Mouse (Mus musculus) intestine, postnatal 0 days (tissue): Measurements from ENCODE around the gene Llgl2. TPM values are rescaled to one million over a fixed set of nuclear protein-coding genes. Genes with fewer than 3 reads are reported as not detected.

Experiments
- ATAC-seq: fragments of 200-750 bp; cut with Nextera tagmentation; 2 replicates; pipeline ENCODE4 v1.8.0; 2017; ENCODE audit warnings: mild to moderate bottlenecking, moderate TSS enrichment, moderate library complexity
- H3K27ac ChIP-seq: fragments of 300-500 bp; sonication (generic); 2 replicates; pipeline ENCODE4 v1.5.1; 2014; ENCODE audit warnings: mild to moderate bottlenecking, low read depth, low read length, moderate library complexity
- H3K27me3 ChIP-seq: fragments of 300-500 bp; sonication (generic); replicated peaks from 2 replicates; pipeline ENCODE4 v1.6.1; 2014; ENCODE audit warnings: low read length, mixed read lengths; ENCODE audit not compliant: control insufficient read depth, insufficient read depth
- H3K36me3 ChIP-seq: fragments of 300-500 bp; sonication (generic); 2 replicates; pipeline ENCODE4 v1.6.1; 2014; ENCODE audit warnings: mild to moderate bottlenecking, moderate library complexity; ENCODE audit not compliant: control insufficient read depth, insufficient read depth
- H3K4me1 ChIP-seq: fragments of 300-500 bp; sonication (generic); replicated peaks from 2 replicates; pipeline ENCODE4 v1.6.1; 2014; ENCODE audit warnings: antibody characterized with exemption, low read length, mixed read lengths; ENCODE audit not compliant: control insufficient read depth, insufficient read depth
- H3K4me2 ChIP-seq: fragments of 300-500 bp; sonication (generic); replicated peaks from 2 replicates; pipeline ENCODE4 v1.6.1; 2014; ENCODE audit warnings: low read depth, mild to moderate bottlenecking, moderate library complexity
- H3K4me3 ChIP-seq: fragments of 300-500 bp; sonication (generic); 2 replicates; pipeline ENCODE4 v1.5.1; 2014; ENCODE audit warnings: low read depth, low read length
- H3K9ac ChIP-seq: fragments of 300-500 bp; sonication (generic); 2 replicates; pipeline ENCODE4 v1.6.1; 2014; ENCODE audit warnings: mild to moderate bottlenecking, low read depth, low read length
- H3K9me3 ChIP-seq: fragments of 300-500 bp; sonication (generic); 2 replicates; pipeline ENCODE4 v1.6.1; 2016; ENCODE audit warnings: mixed run types; ENCODE audit not compliant: control insufficient read depth
- CTCF ChIP-seq: sonication (generic); IDR thresholded peaks from 2 replicates; pipeline ENCODE4 v1.5.1; 2016; ENCODE audit warnings: low read depth, mild to moderate bottlenecking, control low read depth, antibody characterized with exemption, moderate library complexity
- WGBS: fragments of 180-500 bp; shearing (Covaris S2); extraction: QIAGEN DNeasy Blood & Tissue Kit; methylation state at CpG from one replicate; pipeline ENCODE4 v1.1.7; 2014; 5-methylcytosine and 5-hydroxymethylcytosine counted together
- polyA plus RNA-seq: library from polyadenylated mRNA; unstranded; fragments of >200 nt; fragmentation: Nextera tagmentation; extraction: Ambion mirVana; gene quantifications from 2 replicates; pipeline ENCODE4 v1.2.1, GENCODE M21; 2015

Gene Llgl2
- polyA plus RNA-seq, 1 experiment from 2014 or later: 61.8 TPM

DNA sequence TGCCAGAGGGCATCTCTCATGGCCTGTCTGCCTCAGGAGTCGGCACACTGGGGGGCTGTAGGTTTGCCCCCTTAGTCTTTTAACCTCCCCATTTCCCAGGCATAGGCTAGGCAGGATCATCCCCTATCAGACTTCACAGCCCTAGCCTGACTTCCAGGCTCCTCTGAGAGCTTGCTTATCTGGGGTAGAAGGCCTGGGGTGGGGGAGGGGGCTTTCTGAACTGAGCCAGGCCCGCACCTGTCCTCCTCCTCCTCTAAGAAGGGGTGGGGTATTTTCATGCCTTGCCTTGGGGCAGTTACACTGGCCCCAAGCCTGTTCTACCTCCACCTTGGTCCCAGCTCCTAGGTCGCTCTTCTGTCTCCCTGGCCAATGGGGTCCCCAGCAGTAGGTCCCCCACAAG is 7.7 kb downstream of the Llgl2 start:
- no peak overlapping the region for H3K4me3 ChIP-seq
- peaks cover 19% of the 10 kb centered on the region for H3K4me1 ChIP-seq
- H3K27ac ChIP-seq: peak overlapping the region; percentile 61
- H3K9me3 ChIP-seq: no peaks in the 10 kb centered on the region
- TF ChIP-seq CTCF: no peak
- no peaks in the 10 kb centered on the region for H3K27me3 ChIP-seq
- H3K36me3 ChIP-seq: no peaks in the 10 kb centered on the region; the same call in 1 of the 2 replicates
- no peak overlapping the region for H3K9ac ChIP-seq
- no peak for ATAC-seq
- H3K4me2 ChIP-seq: peak overlapping the region; percentile 46
- 25% methylated on average over 3 of the region's 3 CpGs for WGBS

- no peak for ATAC-seq
- H3K4me1 ChIP-seq: peaks cover 18% of the 10 kb centered on the region
- no peaks in the 10 kb centered on the region for H3K27me3 ChIP-seq
- H3K9me3 ChIP-seq: no peaks in the 10 kb centered on the region
- peak overlapping the region; percentile 46 for H3K4me2 ChIP-seq
- 48% methylated on average over 6 of the region's 6 CpGs for WGBS
- H3K9ac ChIP-seq: no peak overlapping the region
- TF ChIP-seq CTCF: no peak
- H3K27ac ChIP-seq: peak overlapping the region; percentile 61
- no peaks in the 10 kb centered on the region; the same call in 1 of the 2 replicates for H3K36me3 ChIP-seq
- H3K4me3 ChIP-seq: no peak overlapping the region
These were observed 8.2 kb downstream of the Llgl2 start for GRCm38 (mm10) chr11:115832064-115832463.

- no peaks in the 10 kb centered on the region for H3K27me3 ChIP-seq
- no peak for TF ChIP-seq CTCF
- peak overlapping the region; percentile 61 for H3K27ac ChIP-seq
- ATAC-seq: 0 out of 2 replicates have a peak, but pooled peaks have one; percentile 14
- H3K4me2 ChIP-seq: peak overlapping the region; percentile 46
- H3K4me3 ChIP-seq: no peak overlapping the region
- H3K9ac ChIP-seq: no peak overlapping the region
- H3K4me1 ChIP-seq: peaks cover 14% of the 10 kb centered on the region
- H3K9me3 ChIP-seq: no peaks in the 10 kb centered on the region
- 12% methylated on average over 8 of the region's 8 CpGs for WGBS
- no peaks in the 10 kb centered on the region; the same call in 1 of the 2 replicates for H3K36me3 ChIP-seq
These were observed 8.7 kb downstream of the Llgl2 start for GRCm38 (mm10) chr11:115832523-115832922.

DNA sequence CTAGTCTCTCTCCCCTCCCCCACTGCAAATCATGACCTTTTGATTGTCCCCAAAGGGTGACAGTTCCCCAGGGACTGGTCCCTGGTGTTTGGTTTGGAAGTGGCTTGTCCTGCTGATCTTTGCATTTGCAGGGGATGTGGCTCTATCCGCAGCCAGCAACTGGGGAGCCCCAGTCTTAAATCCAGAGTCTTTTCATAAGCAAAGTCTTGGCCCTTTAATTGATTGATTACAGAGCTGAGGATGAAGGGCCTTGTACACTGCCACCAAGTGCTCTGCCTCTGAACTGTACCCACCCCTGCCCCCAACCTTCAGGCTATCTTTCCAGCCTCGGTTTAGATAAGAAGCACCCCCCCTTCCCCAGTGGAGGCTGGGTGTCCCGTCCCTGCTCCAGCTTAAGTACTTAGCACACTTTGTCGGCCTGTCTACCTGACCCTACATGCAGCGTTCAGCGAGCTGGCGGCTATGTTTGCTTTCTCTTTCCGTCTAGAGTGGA is 9.2 kb downstream of the Llgl2 start:
- Histone ChIP-seq H3K4me1 (peaks cover 16% of the 10 kb centered on the region), H3K27ac (peak overlapping the region; percentile 61), H3K9ac (no peak overlapping the region), H3K27me3 (no peaks in the 10 kb centered on the region), H3K9me3 (no peaks in the 10 kb centered on the region), H3K4me3 (no peak overlapping the region), H3K4me2 (peak overlapping the region; percentile 46), H3K36me3 (no peaks in the 10 kb centered on the region; the same call in 1 of the 2 replicates)
- WGBS: 13% methylated on average over 8 of the region's 8 CpGs
- ATAC-seq: 0 out of 2 replicates have a peak, but pooled peaks have one; percentile 2
- TF ChIP-seq CTCF: peak; percentile 34

DNA sequence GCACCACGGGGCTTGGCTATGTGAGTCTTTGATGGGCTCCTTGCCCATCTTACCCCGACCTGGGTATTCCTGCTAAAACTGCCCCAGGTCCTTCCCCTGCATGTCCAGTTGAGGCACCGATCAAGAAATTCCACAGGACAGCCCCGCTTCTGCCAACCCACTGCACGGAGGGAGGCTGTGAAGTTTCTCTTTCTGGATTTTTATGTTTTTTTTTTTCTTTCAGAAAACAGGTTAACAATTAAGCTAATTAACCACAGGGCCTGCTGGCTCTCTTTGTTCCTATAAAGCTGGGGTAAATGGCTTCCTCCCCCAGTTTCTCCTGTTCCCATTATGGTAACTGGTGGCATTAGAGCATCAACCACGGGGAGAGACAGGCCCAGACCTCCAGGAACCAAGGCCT is 10.2 kb downstream of the Llgl2 start:
- Histone ChIP-seq H3K36me3 (no peaks in the 10 kb centered on the region), H3K9ac (no peak overlapping the region), H3K4me1 (peaks cover 19% of the 10 kb centered on the region; the same call in 1 of the 2 replicates), H3K4me3 (no peak overlapping the region), H3K27ac (peak overlapping the region; percentile 68), H3K27me3 (no peaks in the 10 kb centered on the region), H3K9me3 (no peaks in the 10 kb centered on the region), H3K4me2 (peak overlapping the region; percentile 46)
- TF ChIP-seq CTCF: no peak
- 50% methylated on average over 6 of the region's 6 CpGs for WGBS
- ATAC-seq: no peak

DNA sequence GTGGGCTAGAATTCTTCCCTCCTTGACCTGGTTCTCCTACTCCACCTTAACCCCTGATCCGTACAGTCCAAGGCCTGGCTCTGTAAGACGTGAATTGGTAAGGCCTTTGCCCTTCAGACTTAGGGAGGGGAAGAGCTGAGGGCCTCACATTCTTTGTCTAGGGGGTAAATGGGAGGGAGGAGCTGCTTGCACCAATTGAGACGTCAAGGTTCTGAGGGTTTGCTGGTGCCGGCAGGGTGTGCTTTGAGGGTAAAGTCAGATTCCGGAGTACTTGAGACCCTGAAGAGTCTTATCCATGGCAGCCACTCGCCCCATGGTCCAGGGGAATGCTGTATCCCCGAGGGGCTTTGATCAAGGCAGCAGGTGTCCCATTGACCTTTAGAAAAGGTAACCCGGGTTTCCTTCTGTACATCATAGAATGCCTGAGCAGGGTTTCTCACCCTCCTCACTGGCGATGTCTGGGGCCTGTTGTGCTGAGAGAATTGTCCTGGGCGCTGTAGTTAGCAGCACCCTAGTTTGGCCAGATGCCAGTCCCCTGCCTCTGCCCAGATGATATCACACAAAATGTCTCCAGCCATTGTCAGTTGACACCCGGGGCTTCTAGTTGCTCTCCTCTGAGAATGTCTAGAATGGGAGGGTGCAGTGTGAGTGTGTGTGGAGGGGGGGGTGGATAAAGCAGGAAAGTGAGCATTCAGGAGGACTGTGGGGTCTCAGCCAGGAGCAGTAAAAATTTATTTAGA is 13.0 kb downstream of the Llgl2 start:
- no peak overlapping the region for H3K9ac ChIP-seq
- peaks cover 22% of the 10 kb centered on the region for H3K4me1 ChIP-seq
- H3K4me2 ChIP-seq: peak overlapping the region; percentile 18; the same call in 1 of the 2 replicates
- WGBS: 31% methylated on average over 11 of the region's 11 CpGs
- no peaks in the 10 kb centered on the region for H3K36me3 ChIP-seq
- TF ChIP-seq CTCF: no peak
- no peaks in the 10 kb centered on the region for H3K9me3 ChIP-seq
- H3K4me3 ChIP-seq: no peak overlapping the region
- H3K27me3 ChIP-seq: no peaks in the 10 kb centered on the region
- H3K27ac ChIP-seq: peak overlapping the region; percentile 15; the same call in 1 of the 2 replicates
- ATAC-seq: peak; percentile 40
